Mouse (Mus musculus): ENCODE data around the gene Ttc21a. TPM values are rescaled to one million over a fixed set of nuclear protein-coding genes. Genes with fewer than 3 reads are reported as not detected.

Gene Ttc21a
- total and polyA plus RNA-seq, 3 experiments = 0.21 to 0.47 TPM; not detected in 1

DNA sequence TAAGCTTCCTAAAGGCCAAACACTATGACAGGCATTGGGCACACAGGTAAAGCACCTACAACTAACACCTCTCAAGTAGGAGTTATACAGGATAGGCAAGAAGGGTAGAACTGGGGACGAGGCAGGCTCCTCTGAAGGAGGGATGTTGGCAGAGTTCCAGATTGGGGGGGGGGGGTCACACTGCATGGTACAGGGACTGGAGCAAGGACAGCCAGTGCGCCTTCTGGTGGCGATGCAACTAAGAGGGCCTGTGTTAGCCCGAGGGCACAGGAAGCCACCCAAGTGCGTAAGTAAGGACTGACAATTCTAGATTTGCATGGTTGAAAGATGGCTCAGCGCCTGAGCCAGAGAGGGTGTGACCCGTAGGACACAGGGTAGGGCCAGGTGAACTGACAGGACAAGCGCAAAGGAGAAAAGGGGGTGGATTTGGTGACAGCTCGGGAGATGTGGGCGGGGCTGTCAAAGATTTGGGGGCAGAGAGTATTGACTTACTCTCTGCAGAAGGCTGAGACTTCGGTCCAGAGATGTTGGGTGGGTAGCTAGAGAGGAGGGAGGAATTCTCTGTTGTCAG lies 44.9 kb downstream of the Ttc21a start (continued):
- no peak for TF ChIP-seq USF1 (IDR thresholded peaks at IDR 0.05; ENCODE audit: low read depth, low read length)
- TF ChIP-seq GABPA (IDR thresholded peaks at IDR 0.05; ENCODE audit: insufficient replicate concordance, low read depth, low read length) = no peak

DNA sequence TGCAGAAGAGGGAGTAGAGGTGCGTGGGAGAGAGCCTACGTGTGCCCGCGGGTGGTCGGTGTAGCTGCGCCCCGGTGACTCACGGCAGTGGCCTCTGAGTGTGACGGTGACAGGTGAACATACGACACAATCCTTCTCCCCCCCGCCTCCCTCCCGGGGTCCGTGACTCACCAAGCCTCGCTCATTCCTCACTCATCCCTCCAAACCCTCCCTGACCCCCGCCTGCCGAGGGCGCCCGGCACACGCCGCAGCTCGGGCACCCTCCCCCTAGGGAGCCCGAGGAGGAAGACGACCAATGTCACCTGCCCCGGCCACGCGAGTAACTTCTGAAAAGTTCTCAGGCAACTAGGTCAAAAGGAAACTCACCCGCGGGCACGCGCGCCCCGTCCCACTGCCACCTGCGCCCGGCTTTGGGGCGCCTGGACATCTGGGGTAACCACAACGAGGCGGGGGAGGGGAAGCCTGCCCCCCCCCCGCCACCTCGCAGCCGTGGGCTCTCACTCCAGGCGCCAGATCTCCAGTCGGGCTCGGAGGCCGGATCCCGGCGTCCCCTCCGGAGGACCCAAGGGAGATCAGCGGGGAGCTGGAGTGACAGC lies 45.6 kb downstream of the Ttc21a start:
- peaks cover 17 to 55% of the 10 kb centered on the region in 2 experiments for H3K4me1 ChIP-seq (ENCODE audit: control insufficient read depth in 1 of 2, insufficient read depth in 2 of 2)
- no peaks in the 10 kb centered on the region for H3K36me3 ChIP-seq (replicated peaks in 1 of 2; ENCODE audit: control insufficient read depth in 1 of 2, insufficient read depth in 1 of 2, low read length in 1 of 2)
- in situ Hi-C loops (cut with MboI; ENCODE audit: low pct_ligation_motif_present, low pct_unique_long_range_greater_than_20kb, low sequenced_read_pairs) = no loop called here
- H3K27me3 ChIP-seq (replicated peaks) = peaks cover 6% of the 10 kb centered on the region
- H3K9me3 ChIP-seq (replicated peaks; ENCODE audit: low read length) = no peaks in the 10 kb centered on the region
- H3K4me2 ChIP-seq (ENCODE audit: insufficient read depth, low read depth, poor library complexity, severe bottlenecking) = peak overlapping the region; percentile 89
- H3K79me2 ChIP-seq (replicated peaks; ENCODE audit: control insufficient read depth, extremely low read depth, insufficient read depth, poor library complexity, severe bottlenecking) = peaks cover 24% of the 10 kb centered on the region
- no peak for DNase-seq (ENCODE audit: extremely low read depth)
- peak overlapping the region; percentile 86 for H3K27ac ChIP-seq (ENCODE audit: insufficient read depth, low read depth)
- TF ChIP-seq CTCF (conservative IDR thresholded peaks at IDR 0.05 in 1 of 2, IDR thresholded peaks at IDR 0.05 in 1 of 2; ENCODE audit: low read depth in 2 of 2, low read length in 2 of 2) = 0 out of 4 replicates have a peak, but pooled peaks of 1 of the 2 experiments have one; percentile 32
- peak; percentile 41; the same call in 1 of the 2 replicates for TF ChIP-seq TCF12 (IDR thresholded peaks at IDR 0.05; ENCODE audit: low read depth, low read length)
- no peak for TF ChIP-seq NELFE (IDR thresholded peaks at IDR 0.05; ENCODE audit: low read depth, low read length)
- TF ChIP-seq ETS1 (conservative IDR thresholded peaks at IDR 0.05; ENCODE audit: low read depth, low read length) = peak; percentile 35
- no peak for TF ChIP-seq HCFC1 (IDR thresholded peaks at IDR 0.05; ENCODE audit: low read depth, low read length)
- no peak for TF ChIP-seq USF2 (conservative IDR thresholded peaks at IDR 0.05; ENCODE audit: low read depth, low read length)
- TF ChIP-seq JUN (IDR thresholded peaks at IDR 0.05; ENCODE audit: insufficient read depth, low read depth, low read length) = no peak
- 0 out of 2 replicates have a peak, but pooled peaks have one; percentile 18 for TF ChIP-seq ELF1 (IDR thresholded peaks at IDR 0.05; ENCODE audit: low read depth, low read length)
- TF ChIP-seq CHD2 (IDR thresholded peaks at IDR 0.05; ENCODE audit: low read length) = 0 out of 2 replicates have a peak, but pooled peaks have one; percentile 16
- peak; percentile 51; the same call in 1 of the 2 replicates for TF ChIP-seq MAZ (IDR thresholded peaks at IDR 0.05; ENCODE audit: low read depth, low read length)
- TF ChIP-seq BHLHE40 (IDR thresholded peaks at IDR 0.05; ENCODE audit: low read depth, low read length) = peak; percentile 87
- peak; percentile 12 for TF ChIP-seq RAD21 (IDR thresholded peaks at IDR 0.05; ENCODE audit: low read depth, low read length)
- TF ChIP-seq ZMIZ1 (IDR thresholded peaks at IDR 0.05; ENCODE audit: low read depth, low read length) = no peak
- H3K9ac ChIP-seq (ENCODE audit: insufficient read depth, low read depth) = peak overlapping the region; percentile 46
- H3K4me3 ChIP-seq (replicated peaks in 1 of 3; ENCODE audit: low read depth in 2 of 3, low read length in 2 of 3, poor library complexity in 1 of 3) = peak overlapping the region; percentile 73 to 90 (median 79)
- dilution Hi-C loops (cut with MboI; ENCODE audit: extremely low pct_ligation_motif_present, extremely low pct_unique_long_range_greater_than_20kb, low sequenced_read_pairs) = no loop called here
